Mouse (Mus musculus) heart, postnatal 14 days (tissue): ENCODE data around the gene Thbs1. TPM values are rescaled to one million over a fixed set of nuclear protein-coding genes. Genes with fewer than 3 reads are reported as not detected.
A peak's percentile ranks its signal among the peaks of the same experiment; 100 is the strongest.
"Not testable (repeated sequence)": the region's sequence is repeated elsewhere in the genome, so short reads cannot be mapped to it uniquely, and the experiment has no call there.

ENCODE experiments used
- DNase-seq, 2 experiments: peaks; one replicate each; pipeline ENCODE4 v3.0.0; 2021 to 2022
- intact Hi-C: fragments of 180-260 bp; cut with DNase I; formaldehyde crosslinking; loops from one replicate; pipeline ENCODE4 v1.15.1; 2025
- total RNA-seq, 2 experiments: library from RNA; stranded (reverse); gene quantifications; 2 replicates each; pipeline ENCODE4 v1.2.3; 2021

Gene Thbs1
- total RNA-seq, 2 experiments from 2014 or later = 20.3 to 24.0 TPM

GRCm38 (mm10) chr2:118137776-118138175, 26.1 kb downstream of the Thbs1 start:
- intact Hi-C loops = no loop called here
- DNase-seq = no peak

GRCm38 (mm10) chr2:118139261-118139660, 27.6 kb downstream of the Thbs1 start:
- intact Hi-C loops = no loop called here
- no peak for DNase-seq

GRCm38 (mm10) chr2:118141651-118142050, 30.0 kb downstream of the Thbs1 start:
- no peak for DNase-seq
- intact Hi-C loops = no loop called here

- DNase-seq, intact Hi-C loops: not testable (repeated sequence)
Measured at GRCm38 (mm10) chr2:118147749-118148148, 36.1 kb downstream of the Thbs1 start.

GRCm38 (mm10) chr2:118148321-118149142, 36.9 kb downstream of the Thbs1 start:
- no peak for DNase-seq

GRCm38 (mm10) chr2:118149855-118150563, 38.3 kb downstream of the Thbs1 start:
- intact Hi-C loops = no loop called here
- DNase-seq = peak; percentile 75 to 86

More at GRCm38 (mm10) chr2:118148321-118149142, 36.9 kb downstream of the Thbs1 start:
- intact Hi-C loops = no loop called here

GRCm38 (mm10) chr2:118158095-118158494, 46.4 kb downstream of the Thbs1 start:
- intact Hi-C loops = no loop called here
- no peak for DNase-seq

- intact Hi-C loops = no loop called here
- no peak for DNase-seq
Measured at GRCm38 (mm10) chr2:118159126-118159525, 47.5 kb downstream of the Thbs1 start.

GRCm38 (mm10) chr2:118160547-118160946, 48.9 kb downstream of the Thbs1 start:
- no peak for DNase-seq
- intact Hi-C loops = no loop called here

GRCm38 (mm10) chr2:118160991-118161390, 49.3 kb downstream of the Thbs1 start:
- intact Hi-C loops = no loop called here
- no peak for DNase-seq

GRCm38 (mm10) chr2:118162486-118162885, 50.8 kb downstream of the Thbs1 start:
- intact Hi-C loops = no loop called here
- DNase-seq = no peak

- intact Hi-C loops = no loop called here
- no peak for DNase-seq
Measured at GRCm38 (mm10) chr2:118164137-118164536, 52.5 kb downstream of the Thbs1 start.

- intact Hi-C loops = no loop called here
- no peak for DNase-seq
Measured at GRCm38 (mm10) chr2:118165691-118166090, 54.0 kb downstream of the Thbs1 start.

- intact Hi-C loops = no loop called here
- no peak for DNase-seq
Measured at GRCm38 (mm10) chr2:118167731-118168130, 56.1 kb downstream of the Thbs1 start.

- DNase-seq = no peak
- intact Hi-C loops = no loop called here
Measured at GRCm38 (mm10) chr2:118168225-118168624, 56.5 kb downstream of the Thbs1 start.

- no peak for DNase-seq
- intact Hi-C loops = no loop called here
Measured at GRCm38 (mm10) chr2:118174558-118175383, 63.1 kb downstream of the Thbs1 start.

Other genes with a start within 250 kb of the Thbs1 start
- gene Fsip1, start 145.1 kb downstream of the Thbs1 start, total RNA-seq = under 1 TPM in 1 of 2 experiments, not detected in 1; 0.17 TPM